Mouse (Mus musculus): ENCODE results near the gene Yes1. TPM values are rescaled to one million over a fixed set of nuclear protein-coding genes. Genes with fewer than 3 reads are reported as not detected.
"Not testable (repeated sequence)": the region's sequence is repeated elsewhere in the genome, so short reads cannot be mapped to it uniquely, and the experiment has no call there.

Yes1 gene
- polyA plus RNA-seq, 1 experiment from 2014 or later = 30.5 TPM

- not testable (repeated sequence) for H3K9me3 ChIP-seq (replicated peaks); H3K4me3 ChIP-seq (replicated peaks); H3K4me1 ChIP-seq; ATAC-seq (ENCODE audit: insufficient number of reproducible peaks, low FRiP score, low TSS enrichment, low read depth); H3K27ac ChIP-seq (replicated peaks); H3K4me2 ChIP-seq (replicated peaks); H3K27me3 ChIP-seq; H3K9ac ChIP-seq; H3K36me3 ChIP-seq
- WGBS = 64% methylated on average over 3 of the region's 3 CpGs
These were observed 114.4 kb downstream of the Yes1 start for GRCm38 (mm10) chr5:32725397-32725796.

GRCm38 (mm10) chr5:32728300-32728699, 117.3 kb downstream of the Yes1 start:
- WGBS = 71% methylated on average over 7 of the region's 7 CpGs
- no peaks in the 10 kb centered on the region for H3K36me3 ChIP-seq
- H3K27ac ChIP-seq (replicated peaks) = no peak overlapping the region
- ATAC-seq (ENCODE audit: insufficient number of reproducible peaks, low FRiP score, low TSS enrichment, low read depth) = no peak
- H3K4me2 ChIP-seq (replicated peaks) = no peak overlapping the region
- no peaks in the 10 kb centered on the region for H3K4me1 ChIP-seq
- no peak overlapping the region for H3K9ac ChIP-seq
- no peak overlapping the region for H3K4me3 ChIP-seq (replicated peaks)
- no peaks in the 10 kb centered on the region for H3K9me3 ChIP-seq (replicated peaks)
- H3K27me3 ChIP-seq = no peaks in the 10 kb centered on the region

DNA sequence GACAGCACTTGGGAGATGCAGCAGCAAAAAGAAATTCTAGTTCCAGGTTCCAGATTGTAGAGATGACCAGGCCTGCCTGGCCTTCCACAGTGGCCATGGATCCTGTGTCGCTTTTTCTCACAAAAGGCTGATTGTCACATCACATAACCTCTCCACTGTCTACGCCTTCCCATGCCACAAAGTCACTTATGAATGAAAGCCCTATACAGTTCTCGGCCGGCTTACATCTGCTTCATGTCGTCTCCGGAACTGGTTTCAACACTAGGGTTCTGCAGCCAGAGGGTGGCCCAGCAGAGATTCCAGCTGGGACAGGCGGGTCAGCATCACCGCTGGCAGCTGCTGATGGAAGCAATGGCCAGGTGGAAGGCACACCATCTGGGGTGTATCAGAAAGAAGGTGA, 117.9 kb downstream of the Yes1 start:
- no peak overlapping the region for H3K27ac ChIP-seq (replicated peaks)
- no peaks in the 10 kb centered on the region for H3K4me1 ChIP-seq
- no peak overlapping the region for H3K9ac ChIP-seq
- ATAC-seq (ENCODE audit: insufficient number of reproducible peaks, low FRiP score, low TSS enrichment, low read depth) = no peak
- no peaks in the 10 kb centered on the region for H3K9me3 ChIP-seq (replicated peaks)
- no peaks in the 10 kb centered on the region for H3K27me3 ChIP-seq
- H3K36me3 ChIP-seq = no peaks in the 10 kb centered on the region
- H3K4me2 ChIP-seq (replicated peaks) = no peak overlapping the region
- 70% methylated on average over 8 of the region's 8 CpGs for WGBS
- no peak overlapping the region for H3K4me3 ChIP-seq (replicated peaks)

GRCm38 (mm10) chr5:32733892-32734291, 122.9 kb downstream of the Yes1 start:
- not testable (repeated sequence) for H3K27me3 ChIP-seq; H3K4me3 ChIP-seq (replicated peaks); H3K9ac ChIP-seq; H3K36me3 ChIP-seq; H3K4me2 ChIP-seq (replicated peaks); H3K27ac ChIP-seq (replicated peaks); H3K4me1 ChIP-seq; H3K9me3 ChIP-seq (replicated peaks)
- WGBS = 95% methylated on average over 6 of the region's 6 CpGs
- ATAC-seq (ENCODE audit: insufficient number of reproducible peaks, low FRiP score, low TSS enrichment, low read depth) = peak; percentile 45; the same call in 1 of the 2 replicates

GRCm38 (mm10) chr5:32735779-32736178, 124.8 kb downstream of the Yes1 start:
- Histone ChIP-seq H3K27ac (replicated peaks) (no peak overlapping the region), H3K9ac (no peak overlapping the region), H3K4me2 (replicated peaks) (no peak overlapping the region), H3K4me3 (replicated peaks) (no peak overlapping the region), H3K36me3 (no peaks in the 10 kb centered on the region), H3K9me3 (replicated peaks) (no peaks in the 10 kb centered on the region), H3K27me3 (no peaks in the 10 kb centered on the region), H3K4me1 (no peaks in the 10 kb centered on the region)
- no peak for ATAC-seq (ENCODE audit: insufficient number of reproducible peaks, low FRiP score, low TSS enrichment, low read depth)
- 85% methylated on average over 6 of the region's 6 CpGs for WGBS

Other genes with a start within 250 kb of the Yes1 start
- 180 and 183 TPM in 2 replicates for gene Ppp1cb, start 152.3 kb upstream of the Yes1 start, polyA plus RNA-seq (2015; fragmentation: Nextera tagmentation; extraction: Ambion mirVana)
- gene Pisd, start 174.5 kb downstream of the Yes1 start, polyA plus RNA-seq (2015; fragmentation: Nextera tagmentation; extraction: Ambion mirVana) = 59.0 and 60.9 TPM in 2 replicates
- not detected in 2 replicates for gene Gm20671, start 215.9 kb downstream of the Yes1 start, polyA plus RNA-seq (2015; fragmentation: Nextera tagmentation; extraction: Ambion mirVana)
- 14.4 and 16.9 TPM in 2 replicates for gene Prr14l, start 243.1 kb downstream of the Yes1 start, polyA plus RNA-seq (2015; fragmentation: Nextera tagmentation; extraction: Ambion mirVana)